Mouse (Mus musculus): ENCODE data around the gene Ankar.

DNA sequence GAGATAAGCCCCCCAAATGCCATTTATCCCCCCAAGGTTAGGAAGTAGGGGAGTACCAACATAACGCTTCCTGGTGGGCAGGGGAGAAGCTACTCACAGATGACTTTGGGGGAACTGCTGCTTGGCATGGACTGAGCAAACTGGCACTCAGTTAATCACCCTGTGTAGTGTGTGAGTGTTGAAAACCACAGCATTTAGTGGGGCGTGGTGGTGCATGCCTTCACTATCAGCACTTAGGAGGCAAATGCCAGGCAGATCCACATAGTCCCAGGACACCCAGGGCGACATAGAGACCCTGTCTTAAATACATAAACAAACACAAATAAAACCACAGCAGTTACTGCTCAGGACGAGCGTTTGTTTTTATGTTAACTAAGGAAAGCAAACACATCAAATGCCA lies 98.2 kb downstream of the Ankar start:
- TF ChIP-seq CTCF (IDR thresholded peaks at IDR 0.05; ENCODE audit: control insufficient read depth, insufficient read depth, insufficient replicate concordance, low read depth, low read length) (no peak), POLR2A (IDR thresholded peaks at IDR 0.05; ENCODE audit: control insufficient read depth, low read depth, low read length) (no peak)

Measured in testis, adult 2 months (tissue).